Comparison of ENCODE assay signal across 8 mouse cellular contexts in genomic region chr2:73273249-73274118, GRCm38 (mm10). TPM values are rescaled to one million over a fixed set of nuclear protein-coding genes. Genes with fewer than 3 reads are reported as not detected.
DNase-seq lines count a peak whose midpoint lies in the region; ATAC-seq and TF ChIP-seq lines count a peak whose summit lies in the region.

No protein-coding gene starts in this region.

- H3K9me3 ChIP-seq in hindbrain, embryonic 13.5 days = no peaks in the 10 kb centered on the region
- H3K9me3 ChIP-seq in liver, embryonic 16.5 days (replicated peaks; ENCODE audit: control insufficient read depth, low read length) = no peaks in the 10 kb centered on the region
- H3K9me3 ChIP-seq in stomach, postnatal 0 days (ENCODE audit: control insufficient read depth, low read length) = no peaks in the 10 kb centered on the region

- peak overlapping the region; percentile 23; the same call in 1 of the 2 replicates for H3K27ac ChIP-seq in hindbrain, embryonic 13.5 days
- no peak overlapping the region for H3K27ac ChIP-seq in liver, embryonic 16.5 days (ENCODE audit: low read length)
- H3K27ac ChIP-seq in stomach, postnatal 0 days (replicated peaks) = no peak overlapping the region

- DNase-seq in CD4-positive, CD25-positive, alpha-beta regulatory T cell, adult 2 months (ENCODE audit: low read depth, low spot score) = peak; percentile 45
- peak; percentile 28 for DNase-seq in right cerebral cortex, postnatal 14 days
- DNase-seq in right cerebral cortex, postnatal 25 days = no peak
- peak; percentile 41 for DNase-seq in stomach, postnatal 0 days (ENCODE audit: low spot score)
- no peak for DNase-seq in right cerebral cortex, adult 18-20 months

- peak overlapping the region; percentile 61 for H3K9ac ChIP-seq in hindbrain, embryonic 13.5 days
- no peak overlapping the region for H3K9ac ChIP-seq in liver, embryonic 16.5 days (ENCODE audit: low read depth, low read length)
- no peak overlapping the region for H3K9ac ChIP-seq in stomach, postnatal 0 days (ENCODE audit: low read length)

- no peak for TF ChIP-seq CTCF in stomach, postnatal 0 days (IDR thresholded peaks at IDR 0.05; ENCODE audit: low read depth)

- no peak for TF ChIP-seq EP300 in stomach, postnatal 0 days (optimal IDR thresholded peaks at IDR 0.05)

- peaks cover 48% of the 10 kb centered on the region for H3K4me1 ChIP-seq in hindbrain, embryonic 13.5 days (replicated peaks)
- peaks cover 32% of the 10 kb centered on the region for H3K4me1 ChIP-seq in liver, embryonic 16.5 days (ENCODE audit: control insufficient read depth, low read depth, low read length)
- H3K4me1 ChIP-seq in stomach, postnatal 0 days (replicated peaks; ENCODE audit: control insufficient read depth, insufficient read depth) = 0 out of 2 replicates have a peak, but pooled peaks cover 4% of the 10 kb centered on the region

- peak overlapping the region; percentile 44 for H3K4me3 ChIP-seq in hindbrain, embryonic 13.5 days
- peak overlapping the region; percentile 48 for H3K4me3 ChIP-seq in liver, embryonic 16.5 days (ENCODE audit: low read depth, low read length)
- H3K4me3 ChIP-seq in stomach, postnatal 0 days (ENCODE audit: low read depth, low read length) = peak overlapping the region; percentile 34

- no peak for ATAC-seq in CD4-positive, CD25-positive, alpha-beta regulatory T cell, adult 4 months
- peak; percentile 43; the same call in 1 of the 2 replicates for ATAC-seq in hindbrain, embryonic 13.5 days (ENCODE audit: low FRiP score)
- peak; percentile 17; the same call in 1 of the 2 replicates for ATAC-seq in liver, embryonic 16.5 days (ENCODE audit: low read depth)
- ATAC-seq in stomach, postnatal 0 days (ENCODE audit: low FRiP score, low TSS enrichment) = peak; percentile 35

- under 1% methylated on average over 110 of the region's 110 CpGs for WGBS in hindbrain, embryonic 13.5 days
- WGBS in liver, embryonic 16.5 days (ENCODE audit: insufficient replicate concordance) = under 1% methylated on average over 108 of the region's 110 CpGs
- WGBS in stomach, postnatal 0 days = under 1% methylated on average over 84 of the region's 110 CpGs

- H3K4me2 ChIP-seq in hindbrain, embryonic 13.5 days = peak overlapping the region; percentile 49
- H3K4me2 ChIP-seq in liver, embryonic 16.5 days (ENCODE audit: low read depth, low read length) = peak overlapping the region; percentile 64
- peak overlapping the region; percentile 51 for H3K4me2 ChIP-seq in stomach, postnatal 0 days (replicated peaks; ENCODE audit: low read depth)

- H3K27me3 ChIP-seq in hindbrain, embryonic 13.5 days = peaks cover 83% of the 10 kb centered on the region
- H3K27me3 ChIP-seq in liver, embryonic 16.5 days (ENCODE audit: control insufficient read depth, insufficient read depth, low read depth, low read length) = peaks cover 93% of the 10 kb centered on the region
- peaks cover 13% of the 10 kb centered on the region for H3K27me3 ChIP-seq in stomach, postnatal 0 days (ENCODE audit: control insufficient read depth, insufficient read depth, low read length)

- H3K36me3 ChIP-seq in hindbrain, embryonic 13.5 days = no peaks in the 10 kb centered on the region
- H3K36me3 ChIP-seq in liver, embryonic 16.5 days (ENCODE audit: control insufficient read depth, insufficient read depth) = no peaks in the 10 kb centered on the region
- H3K36me3 ChIP-seq in stomach, postnatal 0 days (ENCODE audit: control insufficient read depth, insufficient read depth, low read length) = no peaks in the 10 kb centered on the region

RNA-seq across cellular contexts. Expression of gene Sp9, which starts 1.8 kb away (rescaled TPM):
- polyA plus RNA-seq in CD4-positive, CD25-positive, alpha-beta regulatory T cell, adult 4 months (2017; shearing (Covaris generic)) = not detected
- polyA plus RNA-seq in hindbrain, embryonic 13.5 days (2015; fragmentation: Nextera tagmentation; extraction: Ambion mirVana) = 1.7 and 2.1 TPM in 2 replicates
- polyA plus RNA-seq in liver, embryonic 16.5 days (2015; fragmentation: Nextera tagmentation; extraction: Ambion mirVana) = not detected in 2 replicates
- 0.02 TPM in 1 of 2 replicates, not detected in the other for polyA plus RNA-seq in stomach, postnatal 0 days (2015; fragmentation: Nextera tagmentation; extraction: Ambion mirVana)

RNA-seq across cellular contexts. Expression of gene Scrn3, which starts 38.9 kb away (rescaled TPM):
- polyA plus RNA-seq in CD4-positive, CD25-positive, alpha-beta regulatory T cell, adult 4 months (2017; shearing (Covaris generic)) = 10 to 100 TPM; 11.4 to 11.5 TPM
- 9.0 and 9.9 TPM in 2 replicates for polyA plus RNA-seq in hindbrain, embryonic 13.5 days (2015; fragmentation: Nextera tagmentation; extraction: Ambion mirVana)
- polyA plus RNA-seq in liver, embryonic 16.5 days (2015; fragmentation: Nextera tagmentation; extraction: Ambion mirVana) = 30.1 and 31.0 TPM in 2 replicates
- polyA plus RNA-seq in stomach, postnatal 0 days (2015; fragmentation: Nextera tagmentation; extraction: Ambion mirVana) = 8.6 and 9.2 TPM in 2 replicates

RNA-seq across cellular contexts. Expression of gene Cir1, which starts 39.0 kb away (rescaled TPM):
- 10 to 100 TPM; 18.1 to 29.4 TPM for polyA plus RNA-seq in CD4-positive, CD25-positive, alpha-beta regulatory T cell, adult 4 months (2017; shearing (Covaris generic))
- polyA plus RNA-seq in hindbrain, embryonic 13.5 days (2015; fragmentation: Nextera tagmentation; extraction: Ambion mirVana) = 31.9 and 33.0 TPM in 2 replicates
- 20.3 and 21.9 TPM in 2 replicates for polyA plus RNA-seq in liver, embryonic 16.5 days (2015; fragmentation: Nextera tagmentation; extraction: Ambion mirVana)
- polyA plus RNA-seq in stomach, postnatal 0 days (2015; fragmentation: Nextera tagmentation; extraction: Ambion mirVana) = 17.3 and 19.6 TPM in 2 replicates

RNA-seq across cellular contexts. Expression of gene Ola1, which starts 54.8 kb away (rescaled TPM):
- 10 to 100 TPM; 77.4 to 77.6 TPM for polyA plus RNA-seq in CD4-positive, CD25-positive, alpha-beta regulatory T cell, adult 4 months (2017; shearing (Covaris generic))
- 91.7 and 93.5 TPM in 2 replicates for polyA plus RNA-seq in hindbrain, embryonic 13.5 days (2015; fragmentation: Nextera tagmentation; extraction: Ambion mirVana)
- 29.7 and 34.4 TPM in 2 replicates for polyA plus RNA-seq in liver, embryonic 16.5 days (2015; fragmentation: Nextera tagmentation; extraction: Ambion mirVana)
- polyA plus RNA-seq in stomach, postnatal 0 days (2015; fragmentation: Nextera tagmentation; extraction: Ambion mirVana) = 58.4 and 62.4 TPM in 2 replicates

Comparison
In these comparisons a context has a peak if more than half of its experiments do, and no peak if none do; other contexts are left out.
1. DNase-seq: peak in CD4-positive, CD25-positive, alpha-beta regulatory T cell, adult 2 months (single experiment), right cerebral cortex, postnatal 14 days (single experiment) and stomach, postnatal 0 days (single experiment); none in right cerebral cortex, postnatal 25 days (single experiment) and right cerebral cortex, adult 18-20 months (single experiment).
2. Peak in every context shown above with its lines, with median percentiles within 50 percentile points of each other: H3K4me2 ChIP-seq and H3K4me3 ChIP-seq.